Mouse (Mus musculus) E14TG2a.4 (cell line): ENCODE results near the gene Fam53b.

Experiments used
- H3K27me3 ChIP-seq: 2 replicates; pipeline ENCODE4 v1.6.1; 2014; ENCODE audit warnings: low read length, control low read depth; ENCODE audit not compliant: insufficient read depth
- H3K36me3 ChIP-seq: 2 replicates; pipeline ENCODE4 v1.6.1; 2014; ENCODE audit warnings: low read length, control low read depth; ENCODE audit not compliant: insufficient read depth
- H3K4me1 ChIP-seq: replicated peaks from 2 replicates; pipeline ENCODE4 v1.6.1; 2014; ENCODE audit warnings: low read depth, low read length, control low read depth
- H3K4me3 ChIP-seq: replicated peaks from 2 replicates; pipeline ENCODE4 v1.5.1; 2014; ENCODE audit warnings: mild to moderate bottlenecking, low read length
- H3K9me3 ChIP-seq: 2 replicates; pipeline ENCODE4 v1.6.1; 2014; ENCODE audit warnings: low read length, control low read depth
- CTCF ChIP-seq: conservative IDR thresholded peaks from 2 replicates; pipeline ENCODE4 v1.5.1; 2014; ENCODE audit warnings: low read length
- NANOG ChIP-seq: IDR thresholded peaks from 2 replicates; pipeline ENCODE4 v1.6.1; 2014; ENCODE audit warnings: borderline replicate concordance, low read length, mixed read lengths
- POU5F1 ChIP-seq: IDR thresholded peaks from 2 replicates; pipeline ENCODE4 v1.6.1; 2014; ENCODE audit warnings: low read length, borderline replicate concordance

The Fam53b gene

DNA sequence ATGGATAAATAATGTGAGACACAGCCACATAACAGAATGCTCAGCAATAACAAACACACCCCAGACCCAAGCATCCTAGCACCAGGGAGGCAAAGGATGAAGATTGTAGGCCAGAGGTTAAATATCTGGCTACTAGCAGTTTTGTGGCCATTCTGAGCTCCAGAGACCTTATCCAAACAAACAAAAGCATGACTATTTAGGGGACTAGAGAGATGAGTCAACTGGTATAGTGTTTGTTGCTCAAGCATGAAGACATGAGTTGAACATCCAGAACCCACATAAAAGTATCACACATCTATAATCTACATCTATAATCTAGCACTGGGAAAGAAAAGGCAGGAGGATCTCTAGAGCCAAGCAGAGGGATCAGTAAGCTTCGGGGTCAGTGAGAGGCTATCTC, 28.8 kb upstream of the Fam53b start:
- peaks cover 27% of the 10 kb centered on the region for H3K36me3 ChIP-seq
- H3K27me3 ChIP-seq: no peaks in the 10 kb centered on the region
- TF ChIP-seq POU5F1 (no peak), CTCF (no peak), NANOG (no peak)
- no peak overlapping the region for H3K4me3 ChIP-seq
- 0 out of 2 replicates have a peak, but pooled peaks cover 2% of the 10 kb centered on the region for H3K4me1 ChIP-seq
- no peaks in the 10 kb centered on the region for H3K9me3 ChIP-seq

DNA sequence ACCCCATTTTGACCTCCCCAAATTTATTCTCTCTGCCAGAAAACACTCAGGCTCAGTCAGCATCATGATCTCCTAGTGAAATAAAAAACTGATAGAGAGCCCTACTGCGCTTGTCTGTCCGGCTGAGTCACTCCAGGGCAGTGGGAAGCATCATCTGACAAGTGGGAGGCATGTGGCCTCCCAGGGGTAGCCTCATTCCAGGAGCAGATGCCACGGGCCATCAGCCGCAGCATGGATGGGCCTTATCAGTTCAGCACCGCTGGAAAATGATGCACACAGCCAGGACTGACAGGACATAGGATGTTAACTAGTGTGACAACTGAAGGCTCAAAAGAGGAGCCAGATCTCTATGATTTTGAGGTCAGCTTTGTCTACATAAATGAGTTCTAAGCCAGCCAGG, 27.6 kb upstream of the Fam53b start:
- Histone ChIP-seq H3K9me3 (no peaks in the 10 kb centered on the region), H3K27me3 (no peaks in the 10 kb centered on the region), H3K36me3 (peaks cover 25% of the 10 kb centered on the region), H3K4me1 (0 out of 2 replicates have a peak, but pooled peaks cover 2% of the 10 kb centered on the region), H3K4me3 (no peak overlapping the region)
- TF ChIP-seq NANOG (no peak), POU5F1 (no peak), CTCF (no peak)

DNA sequence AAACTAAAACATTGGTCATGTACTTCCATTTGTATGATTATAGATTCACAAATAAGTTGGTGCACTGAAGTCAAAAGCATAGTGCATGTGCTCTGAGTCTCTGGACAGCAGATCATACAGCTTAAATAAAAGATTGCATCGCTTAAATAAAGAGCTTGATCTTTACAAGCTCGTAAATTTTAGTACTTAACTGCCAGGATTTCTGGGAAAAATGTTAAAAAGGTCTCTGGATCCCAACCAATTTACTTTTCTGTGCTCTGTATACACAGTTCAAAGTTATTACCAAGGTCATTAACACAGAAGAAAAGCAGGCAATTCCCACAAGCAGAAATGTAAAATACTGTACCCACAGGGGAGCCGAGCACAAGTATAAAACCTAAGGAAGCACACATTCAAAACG, 17.3 kb upstream of the Fam53b start:
- no peaks in the 10 kb centered on the region for H3K4me1 ChIP-seq
- no peak overlapping the region for H3K4me3 ChIP-seq
- H3K36me3 ChIP-seq: peaks cover 34% of the 10 kb centered on the region
- no peaks in the 10 kb centered on the region for H3K27me3 ChIP-seq
- peaks cover 30% of the 10 kb centered on the region for H3K9me3 ChIP-seq
- no peak for TF ChIP-seq NANOG
- no peak for TF ChIP-seq POU5F1

DNA sequence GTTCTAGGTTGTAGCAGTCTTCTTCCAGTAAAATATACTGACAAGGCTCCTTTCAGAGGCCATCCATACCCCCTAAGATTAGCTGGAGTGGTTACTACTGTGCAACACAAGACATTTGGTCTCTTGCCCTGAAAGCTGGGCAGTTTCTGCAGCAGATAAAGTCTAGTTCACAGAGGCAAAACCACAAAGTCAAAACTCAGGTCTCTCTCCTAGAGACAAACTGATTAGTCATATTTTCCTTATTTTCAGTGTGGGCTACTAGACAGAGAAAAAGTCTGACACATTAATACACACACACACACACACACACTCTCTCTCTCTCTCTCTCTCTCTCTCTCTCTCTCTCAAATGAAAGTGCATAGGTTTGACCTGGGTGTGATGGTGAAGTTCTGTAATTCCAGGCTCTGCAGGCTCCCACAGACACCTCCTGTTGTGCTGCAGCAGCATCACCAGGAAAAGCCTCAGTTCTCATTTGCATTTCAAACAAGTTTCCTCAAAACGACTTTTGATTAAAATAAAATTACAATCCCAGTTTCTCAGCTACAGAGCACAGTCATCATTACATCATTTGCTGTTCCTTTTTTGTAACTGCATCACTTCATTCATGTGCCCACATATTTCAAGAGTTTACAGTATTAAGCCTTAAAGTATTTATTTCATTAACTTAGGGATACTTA, 10.8 kb upstream of the Fam53b start:
- peaks cover 2% of the 10 kb centered on the region; the same call in 1 of the 2 replicates for H3K36me3 ChIP-seq
- no peak overlapping the region for H3K4me3 ChIP-seq
- no peaks in the 10 kb centered on the region for H3K9me3 ChIP-seq
- H3K27me3 ChIP-seq: no peaks in the 10 kb centered on the region
- TF ChIP-seq NANOG (no peak), POU5F1 (no peak), CTCF (no peak)
- H3K4me1 ChIP-seq: peaks cover 13% of the 10 kb centered on the region

DNA sequence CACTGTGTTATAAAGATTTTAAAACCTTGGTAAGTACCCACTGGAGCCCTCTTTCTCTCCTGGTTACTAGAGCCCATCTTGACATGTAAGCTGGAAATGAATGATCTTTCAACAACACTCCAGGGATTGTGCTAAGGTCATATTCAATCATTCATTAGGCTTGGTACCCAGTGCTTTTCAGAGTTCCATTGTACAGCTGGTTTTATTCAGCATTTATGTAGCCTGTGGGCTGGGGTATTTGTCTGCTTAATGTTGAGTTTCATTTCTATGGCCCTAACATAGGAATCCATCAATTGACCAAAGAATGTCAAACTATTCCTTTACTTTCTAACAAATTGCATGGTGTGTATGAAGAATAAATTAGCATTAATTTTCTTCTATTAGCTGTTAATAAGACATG, 10.1 kb upstream of the Fam53b start:
- Histone ChIP-seq H3K4me1 (peaks cover 13% of the 10 kb centered on the region), H3K36me3 (peaks cover 2% of the 10 kb centered on the region; the same call in 1 of the 2 replicates), H3K27me3 (no peaks in the 10 kb centered on the region), H3K9me3 (no peaks in the 10 kb centered on the region), H3K4me3 (no peak overlapping the region)
- no peak for TF ChIP-seq NANOG
- TF ChIP-seq CTCF: no peak
- TF ChIP-seq POU5F1: no peak

DNA sequence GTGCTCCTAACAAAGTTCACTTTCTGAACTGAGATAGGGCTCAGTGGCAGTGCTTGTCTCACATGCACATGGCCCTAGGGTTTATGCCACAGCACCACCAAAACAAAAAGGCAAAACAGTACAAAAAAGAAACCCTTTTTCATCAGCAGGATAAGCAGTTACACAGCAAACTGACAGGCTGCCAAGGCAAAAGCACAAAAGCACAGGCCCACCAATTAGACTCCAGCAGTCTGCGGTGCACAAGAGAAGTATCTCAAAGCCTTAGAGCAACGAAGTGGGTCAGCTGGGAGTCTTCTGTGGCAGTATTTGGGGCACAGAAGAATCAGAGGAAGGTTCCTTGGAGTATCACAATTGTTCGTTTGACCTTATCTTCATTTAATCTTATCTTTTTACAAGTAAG, 7.0 kb upstream of the Fam53b start:
- peaks cover 5% of the 10 kb centered on the region for H3K27me3 ChIP-seq
- TF ChIP-seq POU5F1 (no peak), CTCF (no peak), NANOG (no peak)
- no peak overlapping the region for H3K4me3 ChIP-seq
- H3K36me3 ChIP-seq: no peaks in the 10 kb centered on the region
- H3K9me3 ChIP-seq: no peaks in the 10 kb centered on the region
- H3K4me1 ChIP-seq: peaks cover 13% of the 10 kb centered on the region

DNA sequence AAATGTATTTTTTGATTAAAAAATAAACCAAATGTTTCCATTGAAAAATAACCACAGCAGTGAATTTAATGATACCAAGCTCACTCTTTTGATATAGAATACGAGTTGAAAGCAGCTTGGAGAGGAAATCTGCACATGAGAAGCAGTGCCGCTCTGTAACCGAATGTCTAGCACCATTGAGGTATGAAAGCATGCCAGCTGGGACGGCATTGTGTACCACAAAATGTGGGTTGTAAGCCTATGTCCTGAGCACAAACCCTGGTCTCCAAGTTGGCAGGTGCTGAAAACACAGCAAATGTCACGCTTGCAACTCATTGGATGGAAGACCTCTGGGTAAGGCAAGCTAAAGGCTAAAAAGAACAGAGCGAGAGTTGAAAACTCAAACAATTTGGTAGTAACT, 3.4 kb upstream of the Fam53b start:
- Histone ChIP-seq H3K36me3 (no peaks in the 10 kb centered on the region), H3K4me1 (peaks cover 13% of the 10 kb centered on the region), H3K9me3 (no peaks in the 10 kb centered on the region), H3K27me3 (peaks cover 37% of the 10 kb centered on the region), H3K4me3 (no peak overlapping the region)
- TF ChIP-seq NANOG: no peak
- TF ChIP-seq CTCF: no peak
- TF ChIP-seq POU5F1: no peak

DNA sequence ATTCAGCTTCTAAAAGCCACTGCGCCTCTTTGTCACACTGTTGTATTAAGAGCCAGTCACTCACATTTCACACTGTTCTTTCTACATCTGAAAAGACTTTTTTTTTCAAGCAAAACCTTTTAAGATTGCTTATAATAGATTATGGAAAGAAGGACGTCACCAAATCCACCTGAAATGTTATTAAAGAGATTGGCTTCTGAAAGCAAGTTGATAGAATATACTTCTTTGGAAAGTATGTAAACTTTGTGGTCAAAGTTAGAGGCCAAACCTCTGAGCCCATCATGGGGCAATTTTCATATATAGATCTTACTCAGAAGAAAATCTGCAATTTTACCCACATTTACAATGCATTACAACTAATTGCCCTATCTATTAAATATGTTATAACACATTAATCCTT, 2.8 kb upstream of the Fam53b start:
- H3K9me3 ChIP-seq: no peaks in the 10 kb centered on the region
- TF ChIP-seq POU5F1 (no peak), NANOG (no peak), CTCF (no peak)
- no peaks in the 10 kb centered on the region for H3K36me3 ChIP-seq
- peaks cover 18% of the 10 kb centered on the region for H3K4me1 ChIP-seq
- no peak overlapping the region for H3K4me3 ChIP-seq
- peaks cover 43% of the 10 kb centered on the region for H3K27me3 ChIP-seq

DNA sequence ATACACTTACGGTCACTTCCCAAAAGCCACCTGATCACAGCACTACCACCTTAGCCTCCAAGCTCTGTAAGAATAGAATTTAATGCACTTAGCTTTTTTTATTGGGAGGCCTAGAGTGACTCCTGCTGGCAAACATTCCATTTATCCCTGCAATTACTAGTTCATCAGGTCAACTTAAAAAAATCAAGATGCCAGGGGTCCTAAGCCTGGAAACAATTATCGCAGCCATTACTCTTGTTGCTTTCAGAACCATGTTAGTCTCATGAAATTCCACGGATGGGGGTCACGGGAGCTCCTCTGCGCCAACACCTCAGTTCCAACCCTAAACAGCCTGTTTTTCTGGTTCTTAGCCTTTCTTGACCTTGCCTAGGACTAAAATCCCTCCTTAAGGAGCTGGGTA, 1.4 kb upstream of the Fam53b start:
- TF ChIP-seq CTCF (no peak), POU5F1 (no peak), NANOG (no peak)

More for the DNA sequence above, 1.4 kb upstream of the Fam53b start:
- Histone ChIP-seq H3K27me3 (peaks cover 46% of the 10 kb centered on the region), H3K36me3 (no peaks in the 10 kb centered on the region), H3K4me1 (peaks cover 32% of the 10 kb centered on the region), H3K4me3 (no peak overlapping the region), H3K9me3 (no peaks in the 10 kb centered on the region)
